Mouse (Mus musculus): ENCODE data around the gene Plxdc2. TPM values are rescaled to one million over a fixed set of nuclear protein-coding genes. Genes with fewer than 3 reads are reported as not detected.

The Plxdc2 gene
- polyA plus RNA-seq, 1 experiment, result 0.29 TPM

- Histone ChIP-seq H3K27me3 (ENCODE audit: control insufficient read depth, insufficient read depth, insufficient read length) (no peaks in the 10 kb centered on the region), H3K79me3 (ENCODE audit: low read depth) (no peaks in the 10 kb centered on the region), H3K79me2 (ENCODE audit: control insufficient read depth, insufficient read depth) (no peaks in the 10 kb centered on the region), H3K4me3 (ENCODE audit: insufficient read depth, poor library complexity, severe bottlenecking) (no peak overlapping the region), H3K36me3 (ENCODE audit: control insufficient read depth, insufficient read depth) (no peaks in the 10 kb centered on the region), H3ac (ENCODE audit: control insufficient read depth, insufficient read length, low read depth) (no peak overlapping the region)
- TF ChIP-seq USF1 (IDR thresholded peaks at IDR 0.05; ENCODE audit: low read depth), result no peak
- no peak for TF ChIP-seq FOSL1 (IDR thresholded peaks at IDR 0.05; ENCODE audit: insufficient read depth, low read length, poor library complexity, severe bottlenecking)
- no peak for TF ChIP-seq CEBPB (IDR thresholded peaks at IDR 0.05; ENCODE audit: low read depth)
- TF ChIP-seq MYOG (IDR thresholded peaks at IDR 0.05; ENCODE audit: control insufficient read depth, extremely low read depth, insufficient read length), result no peak
- no peak for TF ChIP-seq MAX (IDR thresholded peaks at IDR 0.05)
- TF ChIP-seq MYOD1 (IDR thresholded peaks at IDR 0.05; ENCODE audit: control insufficient read depth, insufficient read length, low read depth), result no peak
- no peak for TF ChIP-seq CTCF (IDR thresholded peaks at IDR 0.05; ENCODE audit: control insufficient read depth, insufficient read depth, insufficient read length)
Observed at GRCm38 (mm10) chr2:16439030-16439429, 82.9 kb downstream of the Plxdc2 start.

DNA sequence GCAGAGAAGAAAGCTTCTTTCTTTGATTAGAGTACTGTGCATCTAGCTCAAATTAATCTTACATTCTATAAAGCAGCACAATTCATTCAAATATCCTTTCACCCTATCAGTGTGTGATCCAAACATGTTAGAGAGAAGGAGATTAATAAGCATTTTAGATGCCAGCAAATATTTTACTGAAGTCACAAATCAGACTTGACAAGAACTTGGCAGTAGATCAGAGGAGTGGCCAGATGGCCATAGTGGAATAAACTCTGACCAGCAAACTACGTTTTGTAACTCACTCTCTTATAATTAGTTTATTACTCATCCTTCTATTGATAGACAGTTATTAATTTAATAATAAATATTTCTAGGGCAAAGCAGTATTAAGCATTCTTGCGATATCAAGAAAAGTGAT is 86.5 kb downstream of the Plxdc2 start:
- Histone ChIP-seq H3K4me3 (ENCODE audit: insufficient read depth, poor library complexity, severe bottlenecking) (no peak overlapping the region), H3ac (ENCODE audit: control insufficient read depth, insufficient read length, low read depth) (no peak overlapping the region), H3K79me3 (ENCODE audit: low read depth) (no peaks in the 10 kb centered on the region), H3K79me2 (ENCODE audit: control insufficient read depth, insufficient read depth) (no peaks in the 10 kb centered on the region), H3K27me3 (ENCODE audit: control insufficient read depth, insufficient read depth, insufficient read length) (no peaks in the 10 kb centered on the region), H3K36me3 (ENCODE audit: control insufficient read depth, insufficient read depth) (no peaks in the 10 kb centered on the region)
- TF ChIP-seq USF1 (IDR thresholded peaks at IDR 0.05; ENCODE audit: low read depth), result no peak
- no peak for TF ChIP-seq CTCF (IDR thresholded peaks at IDR 0.05; ENCODE audit: control insufficient read depth, insufficient read depth, insufficient read length)
- no peak for TF ChIP-seq MAX (IDR thresholded peaks at IDR 0.05)
- TF ChIP-seq CEBPB (IDR thresholded peaks at IDR 0.05; ENCODE audit: low read depth), result no peak
- TF ChIP-seq FOSL1 (IDR thresholded peaks at IDR 0.05; ENCODE audit: insufficient read depth, low read length, poor library complexity, severe bottlenecking), result no peak
- TF ChIP-seq MYOG (IDR thresholded peaks at IDR 0.05; ENCODE audit: control insufficient read depth, extremely low read depth, insufficient read length), result no peak
- no peak for TF ChIP-seq MYOD1 (IDR thresholded peaks at IDR 0.05; ENCODE audit: control insufficient read depth, insufficient read length, low read depth)

DNA sequence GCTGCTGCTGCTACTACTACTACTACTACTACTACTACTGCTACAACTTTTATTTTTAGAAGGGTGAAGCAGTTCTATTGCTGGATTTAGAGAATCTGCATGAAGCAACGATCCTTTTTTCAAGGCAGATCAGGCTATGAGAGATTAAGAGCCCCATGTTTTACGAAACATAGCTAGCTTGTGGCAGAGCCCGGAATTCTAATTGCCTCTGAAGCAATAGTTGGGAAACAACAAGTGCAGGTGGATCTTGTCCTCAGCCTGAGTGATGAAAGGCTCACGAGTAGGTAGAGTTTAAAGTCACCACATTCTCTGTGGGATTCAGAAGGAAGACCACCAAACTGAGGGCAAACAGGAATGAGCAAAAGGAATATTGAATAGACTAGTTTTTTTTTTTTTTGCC is 91.8 kb downstream of the Plxdc2 start:
- Histone ChIP-seq H3K27me3 (ENCODE audit: control insufficient read depth, insufficient read depth, insufficient read length) (no peaks in the 10 kb centered on the region), H3ac (ENCODE audit: control insufficient read depth, insufficient read length, low read depth) (no peak overlapping the region), H3K4me3 (ENCODE audit: insufficient read depth, poor library complexity, severe bottlenecking) (no peak overlapping the region), H3K79me2 (ENCODE audit: control insufficient read depth, insufficient read depth) (no peaks in the 10 kb centered on the region), H3K79me3 (ENCODE audit: low read depth) (no peaks in the 10 kb centered on the region), H3K36me3 (ENCODE audit: control insufficient read depth, insufficient read depth) (no peaks in the 10 kb centered on the region)
- TF ChIP-seq CTCF (IDR thresholded peaks at IDR 0.05; ENCODE audit: control insufficient read depth, insufficient read depth, insufficient read length) (no peak), USF1 (IDR thresholded peaks at IDR 0.05; ENCODE audit: low read depth) (no peak), MYOG (IDR thresholded peaks at IDR 0.05; ENCODE audit: control insufficient read depth, extremely low read depth, insufficient read length) (no peak), FOSL1 (IDR thresholded peaks at IDR 0.05; ENCODE audit: insufficient read depth, low read length, poor library complexity, severe bottlenecking) (no peak), MAX (IDR thresholded peaks at IDR 0.05) (no peak), CEBPB (IDR thresholded peaks at IDR 0.05; ENCODE audit: low read depth) (no peak), MYOD1 (IDR thresholded peaks at IDR 0.05; ENCODE audit: control insufficient read depth, insufficient read length, low read depth) (no peak)

DNA sequence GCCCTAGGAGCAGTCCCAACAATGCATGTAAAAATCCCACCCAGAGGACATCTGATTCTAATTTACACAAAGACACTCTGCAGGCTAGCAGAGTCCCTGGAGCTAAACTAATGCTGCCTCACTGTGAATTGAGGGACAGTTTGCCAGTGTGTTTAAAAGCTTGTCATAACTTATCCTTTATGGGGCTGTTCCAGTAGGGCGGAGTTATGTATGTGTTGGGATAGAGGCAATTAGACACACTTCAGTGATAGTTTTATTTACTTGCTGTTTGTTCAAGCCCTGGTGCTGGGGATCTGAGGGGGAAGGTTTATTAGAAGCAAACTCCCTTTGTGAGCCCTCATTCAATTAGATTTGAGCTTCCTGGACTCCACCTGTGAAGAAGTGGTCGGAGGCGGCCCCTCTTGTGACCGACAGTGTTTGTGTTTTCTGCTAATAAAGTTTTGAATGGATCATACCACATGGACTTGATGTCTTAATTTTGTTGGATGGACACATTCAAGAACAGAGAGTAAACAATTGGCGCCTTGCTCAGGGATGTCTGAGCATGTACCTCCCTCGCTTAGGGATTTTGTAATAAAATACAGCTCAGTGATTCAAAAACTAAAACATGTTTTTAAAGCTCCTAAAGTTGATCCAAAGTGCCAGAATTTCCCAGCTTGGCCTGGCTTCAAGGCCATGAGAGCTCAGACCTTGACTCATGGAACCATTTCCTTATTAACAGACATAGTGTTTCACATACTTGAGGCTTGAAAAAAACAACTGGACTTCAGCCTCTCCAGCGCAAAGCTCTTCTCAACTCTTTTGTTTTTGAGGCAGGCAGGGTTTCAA is 94.9 kb downstream of the Plxdc2 start:
- Histone ChIP-seq H3K27me3 (ENCODE audit: control insufficient read depth, insufficient read depth, insufficient read length) (no peaks in the 10 kb centered on the region), H3K36me3 (ENCODE audit: control insufficient read depth, insufficient read depth) (no peaks in the 10 kb centered on the region), H3K4me3 (ENCODE audit: insufficient read depth, poor library complexity, severe bottlenecking) (no peak overlapping the region), H3K79me3 (ENCODE audit: low read depth) (no peaks in the 10 kb centered on the region), H3ac (ENCODE audit: control insufficient read depth, insufficient read length, low read depth) (no peak overlapping the region), H3K79me2 (ENCODE audit: control insufficient read depth, insufficient read depth) (no peaks in the 10 kb centered on the region)
- TF ChIP-seq MAX (IDR thresholded peaks at IDR 0.05), result no peak
- no peak for TF ChIP-seq USF1 (IDR thresholded peaks at IDR 0.05; ENCODE audit: low read depth)
- no peak for TF ChIP-seq MYOD1 (IDR thresholded peaks at IDR 0.05; ENCODE audit: control insufficient read depth, insufficient read length, low read depth)
- no peak for TF ChIP-seq MYOG (IDR thresholded peaks at IDR 0.05; ENCODE audit: control insufficient read depth, extremely low read depth, insufficient read length)
- TF ChIP-seq CTCF (IDR thresholded peaks at IDR 0.05; ENCODE audit: control insufficient read depth, insufficient read depth, insufficient read length), result no peak
- TF ChIP-seq FOSL1 (IDR thresholded peaks at IDR 0.05; ENCODE audit: insufficient read depth, low read length, poor library complexity, severe bottlenecking), result no peak
- TF ChIP-seq CEBPB (IDR thresholded peaks at IDR 0.05; ENCODE audit: low read depth), result no peak

DNA sequence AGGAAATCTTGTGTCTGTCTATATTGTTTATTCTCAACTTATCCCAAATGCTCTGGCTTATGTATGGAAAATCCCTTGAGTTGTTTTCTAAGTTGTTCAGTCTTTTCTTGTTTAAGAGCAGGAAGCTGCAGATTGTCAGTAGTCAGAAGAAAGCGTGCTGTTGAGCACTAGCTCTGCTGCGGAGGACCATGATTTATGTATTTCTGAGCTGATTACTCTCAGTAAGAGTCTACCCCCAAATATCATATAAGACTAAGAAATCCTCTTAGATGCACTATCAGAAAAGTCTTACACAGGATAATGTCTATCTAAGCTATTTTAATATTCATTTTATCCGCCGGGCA is 95.5 kb downstream of the Plxdc2 start:
- Histone ChIP-seq H3K27me3 (ENCODE audit: control insufficient read depth, insufficient read depth, insufficient read length) (no peaks in the 10 kb centered on the region), H3K36me3 (ENCODE audit: control insufficient read depth, insufficient read depth) (no peaks in the 10 kb centered on the region), H3K79me2 (ENCODE audit: control insufficient read depth, insufficient read depth) (no peaks in the 10 kb centered on the region), H3ac (ENCODE audit: control insufficient read depth, insufficient read length, low read depth) (no peak overlapping the region), H3K4me3 (ENCODE audit: insufficient read depth, poor library complexity, severe bottlenecking) (no peak overlapping the region), H3K79me3 (ENCODE audit: low read depth) (no peaks in the 10 kb centered on the region)
- TF ChIP-seq MAX (IDR thresholded peaks at IDR 0.05) (no peak), MYOG (IDR thresholded peaks at IDR 0.05; ENCODE audit: control insufficient read depth, extremely low read depth, insufficient read length) (no peak), CEBPB (IDR thresholded peaks at IDR 0.05; ENCODE audit: low read depth) (no peak), CTCF (IDR thresholded peaks at IDR 0.05; ENCODE audit: control insufficient read depth, insufficient read depth, insufficient read length) (no peak), FOSL1 (IDR thresholded peaks at IDR 0.05; ENCODE audit: insufficient read depth, low read length, poor library complexity, severe bottlenecking) (no peak), USF1 (IDR thresholded peaks at IDR 0.05; ENCODE audit: low read depth) (no peak), MYOD1 (IDR thresholded peaks at IDR 0.05; ENCODE audit: control insufficient read depth, insufficient read length, low read depth) (no peak)
